Mouse (Mus musculus) induced T-regulatory cell, adult 2 months (primary cell): ENCODE results near the gene Adra2b.

Source experiments
- DNase-seq: peaks from one replicate; pipeline ENCODE4 v3.0.0-alpha.2; 2012; ENCODE audit warnings: low read depth

The Adra2b gene

DNA sequence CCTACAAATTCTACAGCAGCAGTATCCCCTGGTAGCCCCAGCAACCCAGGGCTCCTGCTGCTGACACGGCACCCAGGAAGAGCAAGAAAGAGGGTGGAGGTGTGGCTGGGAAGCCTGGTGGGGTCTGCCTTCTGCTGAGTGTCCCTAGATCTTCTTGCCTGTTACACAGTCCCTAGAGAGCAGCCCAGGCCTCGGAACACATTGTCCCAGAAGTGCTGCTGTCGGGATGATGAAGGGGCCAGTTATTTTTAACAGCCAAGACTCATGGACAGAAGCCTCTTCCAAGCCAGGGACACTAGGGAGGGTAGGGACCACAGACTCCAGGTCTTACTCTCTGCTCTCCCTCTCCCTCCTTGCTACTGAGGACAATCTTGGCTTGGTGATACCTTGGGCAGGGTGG lies 16.2 kb downstream of the Adra2b start:
- no peak for DNase-seq

DNA sequence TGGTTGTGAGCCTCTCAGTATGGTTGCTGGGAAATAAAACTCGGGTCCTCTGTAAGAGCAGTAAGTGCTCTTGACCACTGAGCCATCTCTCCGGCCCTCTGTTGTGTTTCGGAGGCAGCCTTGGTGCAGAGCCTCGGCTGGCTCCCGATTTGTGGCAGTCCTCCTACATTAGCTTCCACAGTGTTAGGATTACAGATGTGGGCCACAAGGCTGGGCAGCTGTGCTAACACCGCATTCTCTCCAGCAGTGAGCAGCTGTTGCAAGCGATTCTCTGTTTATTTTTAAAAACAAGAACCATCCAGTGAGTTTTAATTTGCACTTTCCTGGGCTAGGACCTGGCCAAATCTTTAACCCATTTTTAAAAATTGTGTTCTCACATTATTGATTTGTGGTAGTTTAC lies 20.9 kb downstream of the Adra2b start:
- DNase-seq: no peak

DNA sequence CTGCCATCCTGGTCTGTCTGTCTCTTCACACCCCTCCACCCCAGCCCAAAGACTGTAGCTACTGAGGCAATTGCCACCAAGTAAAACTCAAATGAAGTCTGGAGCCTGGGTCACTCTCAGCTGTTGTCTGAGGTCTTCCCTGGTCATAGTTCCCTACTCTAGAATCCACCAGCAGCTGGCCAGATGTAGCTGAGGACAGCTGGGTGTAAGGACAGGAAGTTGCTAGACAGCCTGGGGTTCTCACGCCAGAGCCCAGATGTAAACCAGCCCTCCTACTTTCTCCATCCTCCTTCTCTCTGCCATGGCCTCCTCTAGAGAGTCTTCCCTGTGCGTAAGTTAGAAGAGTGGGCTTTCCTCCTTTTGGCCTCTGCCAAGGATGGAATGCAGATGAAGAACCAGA lies 24.5 kb downstream of the Adra2b start:
- no peak for DNase-seq

DNA sequence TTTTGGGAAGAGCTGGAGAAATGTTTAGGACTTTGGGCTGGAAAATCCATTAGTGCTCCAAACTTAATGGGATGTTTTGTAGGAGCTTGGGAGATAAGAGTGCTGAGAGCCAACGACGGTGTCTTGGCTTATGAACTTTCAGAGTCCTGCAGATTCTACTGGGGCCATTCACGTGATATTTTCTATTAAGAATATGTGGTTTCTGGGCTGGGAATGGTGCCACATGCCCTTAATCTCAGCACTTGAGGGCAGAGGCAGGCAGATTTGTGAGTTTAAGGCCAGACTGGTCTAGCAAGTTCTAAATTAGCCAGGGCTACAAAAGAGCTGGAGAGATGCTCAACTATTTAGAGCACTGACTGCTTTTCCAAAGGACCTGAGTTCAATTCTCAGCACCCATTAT lies 27.3 kb downstream of the Adra2b start:
- DNase-seq: no peak

GRCm38 (mm10) chr2:127390846-127391245 lies 27.8 kb downstream of the Adra2b start:
- DNase-seq: no peak

- DNase-seq: no peak
These were observed 28.3 kb downstream of the Adra2b start for GRCm38 (mm10) chr2:127391323-127391722.

DNA sequence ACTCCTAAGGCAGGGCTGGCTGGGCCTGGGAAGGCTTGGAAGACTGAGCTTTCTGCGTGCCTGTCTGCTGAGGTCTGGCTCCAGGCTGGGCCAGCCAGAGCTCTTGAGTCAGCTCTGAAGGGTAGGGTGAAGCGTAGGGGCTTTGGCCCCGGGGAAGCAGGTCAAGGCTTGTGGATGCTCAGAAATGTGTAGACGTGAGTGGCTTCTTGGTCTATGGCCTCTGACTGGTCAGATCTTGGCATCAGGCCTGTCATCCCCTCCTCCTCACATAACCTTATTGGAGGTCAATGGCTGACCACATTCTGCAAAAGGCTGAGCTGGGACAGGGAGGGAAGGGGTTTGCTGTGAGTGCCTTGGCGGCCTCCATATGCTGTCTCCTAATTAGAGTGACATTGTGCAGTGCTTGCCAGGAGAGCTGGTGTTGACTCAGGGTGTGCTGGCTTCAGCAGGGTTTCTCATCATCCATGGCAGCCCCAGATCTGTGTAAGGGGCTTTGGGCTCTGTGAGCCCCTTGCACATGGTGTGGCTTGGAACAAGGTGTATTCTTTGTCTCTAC lies 31.7 kb downstream of the Adra2b start:
- DNase-seq: no peak

DNA sequence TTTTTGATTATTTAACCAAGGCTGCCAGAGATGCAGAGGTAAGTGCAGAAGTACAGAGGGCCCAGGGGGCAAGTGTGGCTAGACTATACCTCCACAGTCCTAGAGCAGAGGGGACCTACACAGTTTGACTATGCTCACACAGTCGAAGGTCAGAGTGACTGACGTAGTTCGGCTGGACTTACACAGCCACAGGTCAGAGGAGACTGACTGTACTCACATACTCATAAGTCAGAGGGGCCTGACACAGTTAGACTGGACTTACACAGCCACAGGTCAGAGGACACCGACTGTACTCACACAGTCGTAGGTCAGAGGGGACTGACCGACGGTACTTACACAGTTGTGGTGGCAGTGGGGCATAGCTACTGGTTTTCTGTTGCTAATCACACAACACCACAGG lies 35.7 kb downstream of the Adra2b start:
- no peak for DNase-seq

DNA sequence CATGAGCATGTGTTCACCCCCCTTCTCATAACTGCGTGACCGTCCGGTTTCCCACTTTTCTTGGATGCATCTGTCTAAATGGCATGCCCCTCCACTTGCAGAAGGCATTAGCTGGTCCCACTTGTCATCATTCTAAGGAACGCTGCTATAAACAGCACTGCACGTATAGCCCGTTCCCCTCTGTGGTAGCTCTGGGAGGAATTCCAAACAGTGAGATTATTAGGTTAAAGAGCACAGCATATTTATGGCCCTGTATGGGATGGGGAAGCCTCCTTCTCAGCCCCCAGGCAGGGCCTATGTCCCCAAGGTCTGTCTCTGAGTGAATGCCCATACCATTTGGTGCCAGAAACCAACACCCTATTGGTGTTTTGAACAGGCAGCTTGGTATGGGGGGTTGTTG lies 48.1 kb downstream of the Adra2b start:
- no peak for DNase-seq

GRCm38 (mm10) chr2:127415806-127416205 lies 52.8 kb downstream of the Adra2b start:
- DNase-seq: no peak

DNA sequence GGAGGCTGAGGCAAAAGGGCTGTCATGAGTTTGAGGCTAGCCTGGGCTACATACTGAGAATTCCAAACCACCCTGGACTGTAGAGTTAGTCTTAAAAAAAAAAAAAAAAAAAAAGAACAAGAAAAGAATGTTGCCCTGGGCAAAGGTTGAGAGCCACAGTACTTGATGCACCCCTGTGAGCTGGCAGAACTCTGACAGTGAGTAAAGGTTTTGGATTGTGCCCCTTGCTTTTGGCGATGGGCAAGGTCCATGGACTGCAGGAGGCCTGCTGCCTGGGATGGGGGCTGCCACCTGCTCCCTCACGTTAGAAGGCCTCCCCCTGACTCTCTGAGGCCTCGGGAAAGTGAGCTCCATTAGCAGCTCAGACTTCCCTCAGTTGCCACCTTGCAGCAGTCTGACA lies 53.7 kb downstream of the Adra2b start:
- no peak for DNase-seq
